Comparison of ENCODE assay signal across 23 mouse cellular contexts in genomic region chr2:20597193-20597592, GRCm38 (mm10).
A peak's percentile ranks its signal among the peaks of the same experiment; 100 is the strongest.
DNase-seq lines count a peak whose midpoint lies in the region; ATAC-seq and TF ChIP-seq lines count a peak whose summit lies in the region.
"Had no signal": no experiment of that assay in that cellular context is flagged by ENCODE, and none has a peak within 500 bp of the region (broad histone marks: within the 10 kb centered on the region; RNA-seq: fewer than 3 reads in every experiment).

No protein-coding gene starts in this region.

- peak overlapping the region; percentile 45; the same call in 1 of the 2 replicates for H3K27ac ChIP-seq in ES-E14 (ENCODE audit: insufficient read depth, low read depth, low read length, poor library complexity, severe bottlenecking)
- no peak overlapping the region for H3K27ac ChIP-seq in intestine, embryonic 14.5 days (ENCODE audit: low read depth)
- peak overlapping the region; percentile 53; the same call in 1 of the 2 replicates for H3K27ac ChIP-seq in stomach, embryonic 16.5 days (ENCODE audit: low read length)
- H3K27ac ChIP-seq: embryonic facial prominence, embryonic 15.5 days; forebrain, embryonic 10.5 days; hindbrain, embryonic 13.5 days; liver, embryonic 13.5 days; lung, embryonic 15.5 days; macrophage; midbrain, embryonic 10.5 days had no signal

- no peak overlapping the region for H3K4me2 ChIP-seq in intestine, embryonic 14.5 days (ENCODE audit: low read length)
- H3K4me2 ChIP-seq in stomach, embryonic 16.5 days (ENCODE audit: low read depth, low read length), result no peak overlapping the region
- H3K4me2 ChIP-seq: embryonic facial prominence, embryonic 15.5 days; hindbrain, embryonic 13.5 days; liver, embryonic 13.5 days; lung, embryonic 15.5 days had no signal

- peaks cover 7% of the 10 kb centered on the region for H3K36me3 ChIP-seq in ES-E14 (ENCODE audit: control insufficient read depth, insufficient read depth, low read length, poor library complexity, severe bottlenecking)
- no peaks in the 10 kb centered on the region for H3K36me3 ChIP-seq in intestine, embryonic 14.5 days (ENCODE audit: control insufficient read depth, insufficient read depth, low read length)
- H3K36me3 ChIP-seq in stomach, embryonic 16.5 days (ENCODE audit: control insufficient read depth, insufficient read depth, low read length), result no peaks in the 10 kb centered on the region
- H3K36me3 ChIP-seq: embryonic facial prominence, embryonic 15.5 days; forebrain, embryonic 10.5 days; hindbrain, embryonic 13.5 days; liver, embryonic 13.5 days; lung, embryonic 15.5 days; midbrain, embryonic 10.5 days had no signal

- no peaks in the 10 kb centered on the region for H3K27me3 ChIP-seq in intestine, embryonic 14.5 days (replicated peaks; ENCODE audit: control insufficient read depth, insufficient read depth, low read length)
- H3K27me3 ChIP-seq in stomach, embryonic 16.5 days (ENCODE audit: control insufficient read depth, insufficient read depth, low read length), result no peaks in the 10 kb centered on the region
- H3K27me3 ChIP-seq: embryonic facial prominence, embryonic 15.5 days; hindbrain, embryonic 13.5 days; liver, embryonic 13.5 days; lung, embryonic 15.5 days had no signal

- 0 out of 2 replicates have a peak, but pooled peaks cover 3% of the 10 kb centered on the region for H3K9me3 ChIP-seq in ES-E14 (ENCODE audit: control insufficient read depth, insufficient read depth, low read depth, low read length)
- H3K9me3 ChIP-seq in intestine, embryonic 14.5 days (ENCODE audit: control insufficient read depth, low read length), result no peaks in the 10 kb centered on the region
- no peaks in the 10 kb centered on the region for H3K9me3 ChIP-seq in stomach, embryonic 16.5 days (replicated peaks; ENCODE audit: control insufficient read depth, low read length)
- H3K9me3 ChIP-seq: embryonic facial prominence, embryonic 15.5 days; forebrain, embryonic 10.5 days; hindbrain, embryonic 13.5 days; liver, embryonic 13.5 days; lung, embryonic 15.5 days; midbrain, embryonic 10.5 days had no signal

- no peak overlapping the region for H3K9ac ChIP-seq in ES-E14 (ENCODE audit: insufficient read depth, low read depth, low read length, poor library complexity, severe bottlenecking)
- H3K9ac ChIP-seq in intestine, embryonic 14.5 days (ENCODE audit: low read length), result no peak overlapping the region
- H3K9ac ChIP-seq in stomach, embryonic 16.5 days (ENCODE audit: low read length), result no peak overlapping the region
- H3K9ac ChIP-seq: embryonic facial prominence, embryonic 15.5 days; hindbrain, embryonic 13.5 days; liver, embryonic 13.5 days; lung, embryonic 15.5 days had no signal

- 0 out of 2 replicates have a peak, but pooled peaks have one; percentile 47 for ATAC-seq in intestine, embryonic 14.5 days (replicated peaks; ENCODE audit: low FRiP score, low TSS enrichment, low read depth)
- ATAC-seq in stomach, embryonic 16.5 days (ENCODE audit: insufficient read depth, low FRiP score), result peak; percentile 81
- ATAC-seq: CD4-positive, CD25-positive, alpha-beta regulatory T cell, adult 4 months; midbrain, embryonic 16.5 days had no signal

- intact Hi-C loops in heart, postnatal 25 days (cut with DNase I), result no loop called here

- in situ Hi-C loops in ES-E14 (cut with MboI; ENCODE audit: low sequenced_read_pairs in 2 of 2, unreplicated experiment in 2 of 2), result no loop called here

- H3K4me3 ChIP-seq in ES-E14 (ENCODE audit: insufficient read depth in 1 of 2, low read depth in 1 of 2, low read length in 2 of 2, poor library complexity in 1 of 2, severe bottlenecking in 1 of 2), result no peak overlapping the region
- H3K4me3 ChIP-seq in intestine, embryonic 14.5 days (ENCODE audit: low read depth, low read length), result no peak overlapping the region
- H3K4me3 ChIP-seq in stomach, embryonic 16.5 days (replicated peaks; ENCODE audit: low read length), result no peak overlapping the region
- H3K4me3 ChIP-seq: embryonic facial prominence, embryonic 15.5 days; forebrain, embryonic 10.5 days; hindbrain, embryonic 13.5 days; liver, embryonic 13.5 days; lung, embryonic 15.5 days; midbrain, embryonic 10.5 days had no signal

- H3K4me1 ChIP-seq in ES-E14 (ENCODE audit: control insufficient read depth in 2 of 2, insufficient read depth in 2 of 2, low read length in 2 of 2, poor library complexity in 1 of 2), result peaks cover 8 to 9% of the 10 kb centered on the region in 2 experiments
- H3K4me1 ChIP-seq in intestine, embryonic 14.5 days (replicated peaks; ENCODE audit: control insufficient read depth, insufficient read depth, low read length), result peaks cover 5% of the 10 kb centered on the region; the same call in 1 of the 2 replicates
- H3K4me1 ChIP-seq in stomach, embryonic 16.5 days (ENCODE audit: control insufficient read depth, insufficient read depth, low read length), result peaks cover 17% of the 10 kb centered on the region
- H3K4me1 ChIP-seq: hindbrain, embryonic 13.5 days; liver, embryonic 13.5 days had no signal

- 37% methylated on average over 2 of the region's 2 CpGs for WGBS in intestine, embryonic 14.5 days
- WGBS in stomach, embryonic 16.5 days, result 35% methylated on average over 2 of the region's 2 CpGs

- DNase-seq in heart, adult 11 months, result peak; percentile 35
- DNase-seq in heart, postnatal 25 days (ENCODE audit: low spot score), result no peak
- DNase-seq in ES-E14 (ENCODE audit: low read depth, low spot score), result no peak
- no peak for DNase-seq in intestine, embryonic 14.5 days (ENCODE audit: low spot score)
- DNase-seq in kidney, postnatal 25 days, result no peak
- DNase-seq in gastrocnemius, adult 18-20 months (ENCODE audit: low spot score), result no peak
- DNase-seq: adrenal gland, postnatal 36 days; cerebellum, adult 9-10 months; gastrocnemius, postnatal 10 days; heart, postnatal 36 days; kidney, adult 9 months; kidney, postnatal 36 days; liver, embryonic 13.5 days; thymus, postnatal 14 days had no signal

TF ChIP-seq in ES-E14, 5 proteins besides CTCF, POLR2A, EP300 and RAD21:
- TF ChIP-seq ZNF384 (IDR thresholded peaks at IDR 0.05; ENCODE audit: low read depth, low read length) (no peak), ZC3H11A (IDR thresholded peaks at IDR 0.05; ENCODE audit: borderline replicate concordance, low read depth, low read length) (no peak), HCFC1 (IDR thresholded peaks at IDR 0.05; ENCODE audit: borderline replicate concordance, insufficient read depth, low read length) (no peak), MAFK (IDR thresholded peaks at IDR 0.05; ENCODE audit: insufficient read depth, low read depth, low read length) (no peak), CHD2 (IDR thresholded peaks at IDR 0.05; ENCODE audit: low read depth, low read length) (no peak)
